Mouse (Mus musculus) olfactory bulb, adult 2 months (tissue): ENCODE results near the gene Slc23a2.

Experiments
- CTCF ChIP-seq: fragments of 200-500 bp; IDR thresholded peaks from 2 replicates; pipeline ENCODE4 v1.5.1; 2012; ENCODE audit warnings: low read depth, mild to moderate bottlenecking, low read length, moderate library complexity; ENCODE audit not compliant: insufficient read depth
- POLR2A ChIP-seq: fragments of 200-500 bp; IDR thresholded peaks from 2 replicates; pipeline ENCODE4 v1.6.1; 2012; ENCODE audit warnings: mild to moderate bottlenecking, low read depth, low read length, moderate library complexity; ENCODE audit not compliant: insufficient read depth

DNA sequence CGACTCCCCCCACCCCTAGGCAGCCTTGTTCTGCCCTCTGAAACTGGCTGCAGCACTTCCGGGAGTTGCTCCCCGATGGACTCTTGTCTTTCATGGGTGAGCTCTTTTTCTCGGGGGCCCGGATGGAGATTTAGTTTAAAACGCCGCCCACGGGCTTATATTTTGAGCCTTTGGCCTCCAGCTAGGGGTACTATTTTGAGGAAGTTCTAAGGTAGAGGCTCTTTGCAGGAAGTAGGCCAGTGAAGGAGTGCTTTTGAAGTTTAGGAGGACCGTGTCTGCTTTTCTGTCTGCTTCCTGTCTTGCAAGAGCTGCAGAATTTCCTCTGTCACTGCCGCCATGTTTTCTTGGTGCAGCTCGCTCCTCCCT, 109.5 kb downstream of the Slc23a2 start:
- TF ChIP-seq CTCF, result no peak
- no peak for TF ChIP-seq POLR2A
